Mouse (Mus musculus): ENCODE data around the gene Ehd1.

Ehd1 gene

DNA sequence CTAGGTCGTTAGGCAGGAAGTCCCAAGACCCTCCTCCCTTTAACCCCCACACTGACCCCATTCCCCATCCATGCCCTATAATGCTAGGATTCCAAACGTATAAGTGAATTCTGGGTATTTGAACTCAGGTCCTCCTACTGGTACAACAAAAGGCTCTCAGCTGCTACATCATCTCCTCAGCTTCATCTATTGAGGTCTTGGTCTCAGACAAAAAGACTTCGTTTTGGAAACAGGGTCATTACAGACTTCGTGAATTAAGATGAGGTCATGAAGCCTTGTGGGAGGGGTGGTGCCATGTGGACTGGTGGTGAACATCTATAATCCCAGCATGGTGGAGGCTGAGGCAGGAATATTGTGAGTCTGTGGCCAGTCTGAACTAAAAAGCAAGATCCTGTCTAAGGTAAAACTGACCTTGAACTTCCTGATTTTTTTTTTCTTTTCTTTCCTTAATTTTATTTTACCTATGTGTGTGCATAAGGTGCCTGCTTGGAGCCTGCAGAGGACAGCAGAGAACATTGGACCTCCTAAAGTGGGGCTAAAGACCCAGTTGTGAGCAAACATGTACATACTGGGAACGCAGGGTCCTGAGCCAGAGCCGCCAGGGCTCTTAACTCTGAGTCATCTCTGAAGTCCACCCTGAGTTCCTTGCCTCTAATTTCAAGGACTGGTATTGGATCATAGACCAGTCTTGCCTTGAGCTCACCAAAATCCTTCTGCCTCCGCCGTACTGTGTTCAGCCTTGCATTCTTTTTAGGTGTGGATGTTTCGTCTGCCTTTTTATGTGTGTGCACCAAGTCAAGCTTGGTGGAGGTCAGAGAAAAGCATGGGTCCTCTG, 57.5 kb downstream of the Ehd1 start:
- no peak for DNase-seq (ENCODE audit: low spot score in 2 of 2)

DNA sequence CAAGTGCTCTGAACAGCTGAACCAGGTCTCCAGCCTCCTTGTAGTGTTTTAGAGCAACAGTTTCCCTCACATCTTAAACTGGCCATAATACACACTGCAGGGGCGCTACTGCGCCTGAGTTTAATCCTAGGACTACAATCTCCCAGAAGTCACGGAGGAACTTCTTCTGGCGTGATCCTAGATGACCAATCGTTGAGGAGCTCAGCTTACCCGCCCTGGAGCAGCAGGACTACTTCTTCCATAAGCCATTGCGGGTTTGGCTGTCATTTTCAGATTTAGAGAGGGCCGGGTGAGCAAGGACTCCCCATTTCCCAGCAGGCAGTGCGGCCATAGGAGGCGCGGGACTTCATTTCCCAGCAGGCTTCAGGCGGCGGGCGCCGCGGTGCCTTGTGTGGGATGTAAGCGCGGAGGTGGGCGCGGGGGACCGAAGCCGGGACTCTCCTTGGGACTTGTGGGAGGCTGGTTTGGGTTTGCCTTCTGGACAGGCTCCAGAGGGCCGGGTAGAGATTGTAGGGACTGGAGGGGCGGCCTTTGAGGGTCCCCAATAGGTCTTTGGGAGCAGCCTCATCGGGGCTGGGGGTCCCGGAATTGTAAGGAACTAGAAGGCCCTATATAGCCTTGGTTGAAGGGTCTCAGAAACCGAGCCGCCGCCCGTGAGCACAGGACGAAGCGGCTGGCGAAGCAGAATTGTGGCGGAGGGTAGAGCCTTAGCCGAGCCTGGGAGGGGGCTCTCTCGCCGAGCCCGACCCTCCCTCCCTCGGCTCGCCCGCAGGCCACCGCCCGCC, 58.3 kb downstream of the Ehd1 start, which contains the start of gene Men1:
Men1 (plus strand) TSS at position 307 of the 785 bp plus-strand sequence.
- peak; percentile 91 for DNase-seq (ENCODE audit: low spot score in 2 of 2)

DNA sequence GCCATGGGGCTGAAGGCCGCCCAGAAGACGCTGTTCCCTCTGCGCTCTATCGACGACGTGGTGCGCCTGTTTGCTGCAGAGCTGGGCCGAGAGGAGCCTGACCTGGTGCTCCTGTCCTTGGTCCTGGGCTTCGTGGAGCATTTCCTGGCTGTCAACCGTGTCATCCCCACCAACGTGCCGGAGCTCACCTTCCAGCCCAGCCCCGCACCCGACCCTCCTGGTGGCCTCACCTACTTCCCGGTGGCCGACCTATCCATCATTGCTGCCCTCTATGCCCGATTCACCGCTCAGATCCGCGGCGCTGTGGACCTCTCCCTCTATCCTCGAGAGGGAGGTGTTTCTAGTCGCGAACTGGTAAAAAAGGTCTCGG, 58.9 kb downstream of the Ehd1 start:
- DNase-seq (ENCODE audit: low spot score in 2 of 2): no peak

DNA sequence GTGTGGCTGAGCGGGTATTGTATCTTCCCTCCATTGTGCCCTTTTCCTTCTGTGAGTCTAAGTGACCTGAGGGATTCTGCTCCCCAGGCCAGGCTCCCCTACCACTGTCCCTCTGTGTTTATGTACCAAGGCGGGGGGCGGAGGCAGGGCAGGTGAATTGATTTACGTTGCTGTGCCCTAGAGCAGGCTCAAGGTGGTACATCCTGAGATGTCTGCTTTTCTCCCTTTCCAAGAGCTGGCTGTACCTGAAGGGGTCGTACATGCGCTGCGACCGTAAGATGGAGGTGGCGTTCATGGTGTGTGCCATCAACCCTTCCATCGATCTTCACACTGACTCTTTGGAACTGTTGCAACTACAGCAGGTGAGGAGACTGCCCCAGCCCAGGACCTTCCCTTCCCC, 60.4 kb downstream of the Ehd1 start:
- no peak for DNase-seq (ENCODE audit: low spot score in 2 of 2)

DNA sequence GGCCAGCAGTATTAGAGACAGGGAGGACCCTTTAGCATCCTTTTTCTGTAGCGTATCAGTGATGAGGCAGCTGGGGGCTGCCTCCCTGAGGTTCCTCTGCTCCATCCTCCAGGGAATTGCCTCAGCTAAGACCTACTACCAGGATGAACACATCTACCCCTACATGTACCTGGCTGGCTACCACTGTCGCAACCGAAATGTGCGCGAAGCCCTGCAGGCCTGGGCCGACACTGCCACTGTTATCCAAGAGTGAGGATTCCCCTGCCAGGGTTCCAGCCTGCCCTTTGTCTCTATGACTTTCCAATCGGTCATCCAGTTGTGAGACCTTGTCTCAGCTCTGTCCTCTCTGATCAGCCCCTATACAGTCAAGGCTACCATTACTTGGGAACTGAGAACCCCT, 61.6 kb downstream of the Ehd1 start:
- DNase-seq (ENCODE audit: low spot score in 2 of 2): no peak

DNA sequence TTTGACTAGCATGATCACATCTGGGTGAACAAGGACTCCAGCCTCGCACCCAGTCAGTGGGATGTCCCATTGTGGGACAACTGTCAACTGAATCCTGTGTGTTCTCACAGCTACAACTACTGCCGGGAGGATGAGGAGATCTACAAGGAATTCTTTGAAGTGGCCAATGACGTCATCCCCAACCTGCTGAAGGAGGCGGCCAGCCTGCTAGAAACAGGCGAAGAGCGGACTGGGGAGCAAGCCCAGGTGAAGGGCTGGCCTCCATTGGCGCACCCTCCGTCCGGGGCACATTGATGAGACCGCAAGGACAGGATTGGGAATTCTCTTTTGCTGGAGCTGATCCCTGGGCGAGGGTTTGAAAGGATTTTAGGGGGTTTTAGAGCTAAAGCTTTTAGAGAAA, 62.2 kb downstream of the Ehd1 start:
- no peak for DNase-seq (ENCODE audit: low spot score in 2 of 2)

DNA sequence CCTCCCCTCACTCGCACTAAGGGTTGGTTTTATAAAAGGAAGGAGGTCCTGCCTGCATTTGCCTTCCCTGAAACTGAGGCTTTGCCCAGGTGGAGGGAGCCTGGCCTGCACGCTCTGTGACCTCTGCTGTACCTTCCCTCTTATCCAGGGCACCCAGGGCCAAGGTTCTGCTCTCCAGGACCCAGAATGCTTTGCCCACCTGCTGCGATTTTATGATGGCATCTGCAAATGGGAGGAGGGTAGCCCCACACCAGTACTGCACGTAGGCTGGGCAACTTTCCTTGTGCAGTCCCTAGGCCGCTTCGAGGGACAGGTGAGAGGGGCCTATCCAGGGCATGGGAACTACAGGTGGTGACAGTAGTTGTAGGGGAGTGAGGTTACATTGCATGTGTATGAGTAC, 62.7 kb downstream of the Ehd1 start:
- DNase-seq (ENCODE audit: low spot score in 2 of 2): no peak

DNA sequence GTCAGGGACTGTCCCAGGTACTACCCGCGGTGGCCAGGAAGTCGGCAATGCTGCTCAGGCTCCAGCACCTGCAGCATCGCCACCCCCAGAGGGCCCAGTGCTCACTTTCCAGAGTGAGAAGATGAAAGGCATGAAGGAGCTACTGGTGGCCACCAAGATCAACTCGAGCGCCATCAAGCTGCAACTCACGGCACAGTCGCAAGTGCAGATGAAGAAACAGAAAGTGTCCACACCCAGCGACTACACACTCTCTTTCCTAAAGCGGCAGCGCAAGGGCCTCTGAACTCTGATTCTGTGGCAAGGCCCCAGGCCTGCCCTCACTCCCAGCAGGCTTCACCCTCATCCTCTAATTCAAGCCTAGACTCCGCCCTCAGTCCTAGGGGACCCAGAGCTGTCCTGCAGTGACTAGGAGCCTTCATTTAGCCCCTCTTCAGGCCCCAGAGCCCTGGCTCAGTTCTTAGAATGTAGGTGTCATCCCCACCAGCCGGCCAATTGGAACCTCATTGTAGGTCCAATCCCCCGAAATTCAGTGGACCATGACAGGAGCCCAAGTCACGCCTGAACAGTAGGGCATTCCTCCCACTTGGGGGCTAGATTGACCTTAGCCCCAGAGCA, 63.5 kb downstream of the Ehd1 start:
- DNase-seq (ENCODE audit: low spot score in 2 of 2): no peak

DNA sequence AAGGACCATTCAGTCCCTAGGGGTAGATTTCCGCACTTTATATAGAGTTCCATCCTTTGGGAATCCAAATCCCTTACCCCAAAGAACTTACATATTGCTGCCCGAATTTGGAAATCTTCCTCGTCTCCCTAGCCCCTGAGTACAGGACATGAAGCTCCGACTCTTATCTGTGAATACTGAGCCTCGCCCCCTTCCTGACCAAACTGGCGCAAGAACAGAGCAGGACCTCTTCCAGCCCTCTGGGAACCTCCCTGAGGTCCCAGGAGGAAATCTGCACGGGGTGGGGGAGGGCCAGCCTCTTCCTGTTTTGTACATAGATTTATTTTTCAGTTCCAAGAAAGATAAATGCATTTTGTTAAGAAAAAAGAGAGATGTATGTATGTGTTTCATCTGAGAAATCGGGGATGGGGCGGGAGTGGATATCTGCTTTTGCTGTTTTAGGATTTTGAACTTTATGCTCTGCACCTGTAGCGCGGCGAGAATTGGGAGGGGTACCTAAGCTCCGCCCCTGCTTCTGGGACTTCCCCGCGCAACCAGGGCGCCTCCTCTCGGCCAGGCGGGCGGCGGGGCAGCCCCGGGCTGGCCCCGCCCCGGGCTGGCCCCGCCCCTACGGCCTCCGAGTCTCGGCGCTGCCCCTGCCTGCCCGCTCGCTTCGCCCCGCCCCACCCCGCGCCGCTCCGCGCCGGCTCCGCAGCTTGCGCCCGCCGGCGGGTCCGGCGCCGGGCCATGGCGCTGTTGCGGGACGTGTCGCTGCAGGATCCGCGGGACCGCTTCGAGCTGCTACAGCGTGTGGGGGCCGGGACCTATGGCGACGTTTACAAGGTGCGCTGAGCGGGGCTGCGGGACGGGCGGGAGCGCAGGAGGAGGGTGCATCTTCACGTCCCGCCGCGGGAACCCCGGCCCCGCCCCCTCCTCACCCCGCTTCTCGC, 64.3 kb downstream of the Ehd1 start, which contains the start of gene Map4k2:
Map4k2 (plus strand) TSS at position 612 of the 929 bp plus-strand sequence.
- peak; percentile 81 to 86 for DNase-seq (ENCODE audit: low spot score in 2 of 2)

DNA sequence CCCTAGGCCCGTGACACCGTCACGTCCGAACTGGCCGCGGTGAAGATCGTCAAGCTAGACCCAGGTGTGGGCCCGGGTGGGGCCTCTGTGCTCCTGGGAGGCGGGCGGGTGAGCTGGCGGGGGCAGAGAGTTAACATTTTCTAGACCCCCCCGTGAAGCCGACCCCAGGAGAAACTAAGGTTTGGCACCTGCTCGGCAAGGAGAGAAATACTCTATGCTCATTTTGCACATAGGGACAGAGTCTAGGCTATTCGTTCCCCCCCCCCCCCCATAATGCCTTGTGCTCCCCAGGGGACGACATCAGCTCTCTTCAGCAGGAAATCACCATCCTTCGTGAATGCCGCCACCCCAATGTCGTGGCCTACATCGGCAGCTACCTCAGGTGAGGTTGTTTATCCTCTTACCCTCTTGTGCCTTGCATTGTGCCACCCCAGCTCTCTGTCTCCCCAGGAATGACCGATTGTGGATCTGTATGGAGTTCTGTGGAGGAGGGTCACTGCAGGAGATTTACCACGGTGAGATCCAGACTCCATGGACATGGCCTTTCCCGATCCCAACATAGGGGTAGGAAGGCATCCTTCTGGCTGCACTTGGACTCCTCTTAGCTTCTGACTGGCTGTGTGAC, 65.0 kb downstream of the Ehd1 start:
- no peak for DNase-seq (ENCODE audit: low spot score in 2 of 2)

DNA sequence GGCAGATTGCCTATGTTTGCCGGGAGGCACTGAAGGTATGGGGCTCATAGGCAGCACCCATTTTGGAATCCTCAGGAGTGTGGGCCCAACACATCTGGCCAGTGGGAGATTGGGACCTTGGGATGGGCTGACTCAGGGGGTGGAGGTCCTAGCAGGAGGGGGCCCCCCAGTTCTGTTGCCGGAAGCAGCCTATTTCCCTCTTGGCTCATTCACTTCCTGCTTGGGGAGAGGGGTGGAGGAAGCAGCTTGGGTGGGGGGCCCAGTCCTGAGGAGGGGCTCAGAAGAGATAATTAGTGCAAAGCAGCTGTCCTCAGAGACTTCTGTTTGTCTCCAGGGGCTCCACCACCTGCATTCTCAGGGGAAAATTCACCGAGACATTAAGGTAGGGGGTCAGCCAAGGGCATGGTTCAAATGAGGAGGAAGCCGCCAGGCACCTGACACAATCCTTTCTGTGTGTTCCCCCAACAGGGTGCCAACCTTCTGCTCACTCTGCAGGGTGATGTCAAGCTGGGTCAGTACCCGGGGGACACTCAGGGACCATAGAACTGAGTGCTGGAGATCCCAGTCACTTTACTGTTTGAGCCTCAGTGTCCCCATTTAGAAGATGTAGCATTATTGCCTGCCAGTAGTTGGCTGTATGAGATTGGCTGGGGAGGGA, 65.9 kb downstream of the Ehd1 start:
- DNase-seq (ENCODE audit: low spot score in 2 of 2): no peak

DNA sequence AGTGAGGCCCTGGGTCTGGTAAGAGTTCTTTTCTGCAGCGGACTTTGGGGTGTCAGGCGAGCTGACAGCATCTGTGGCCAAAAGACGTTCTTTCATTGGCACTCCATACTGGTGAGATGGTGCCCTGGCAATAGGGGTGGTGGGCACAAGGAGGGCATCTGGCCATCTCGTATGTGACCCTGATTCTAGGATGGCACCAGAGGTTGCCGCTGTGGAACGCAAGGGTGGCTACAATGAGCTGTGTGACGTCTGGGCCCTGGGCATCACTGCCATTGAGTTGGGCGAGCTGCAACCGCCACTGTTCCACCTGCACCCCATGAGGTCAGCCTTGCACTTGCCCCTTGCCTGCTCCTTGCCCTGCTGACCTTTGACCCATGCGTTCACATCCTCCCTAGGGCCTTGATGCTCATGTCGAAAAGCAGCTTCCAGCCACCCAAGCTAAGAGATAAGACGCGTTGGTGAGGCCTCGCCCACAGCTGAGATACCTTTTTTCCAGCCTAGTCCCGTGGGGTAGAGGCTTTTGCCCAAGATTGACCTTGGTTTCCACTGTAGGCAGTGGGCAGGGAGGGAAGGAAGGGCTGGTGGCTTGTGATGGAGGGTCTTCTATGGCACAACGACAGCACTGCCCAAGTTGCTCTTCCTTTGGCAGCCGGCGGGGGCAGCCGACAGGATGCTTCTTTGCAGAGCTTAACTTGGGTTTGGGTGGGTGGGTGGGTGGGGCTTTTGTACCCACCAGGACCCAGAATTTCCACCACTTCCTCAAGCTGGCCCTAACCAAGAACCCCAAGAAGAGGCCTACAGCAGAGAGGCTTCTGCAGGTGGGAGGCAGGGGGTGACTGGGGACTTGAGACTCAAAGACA, 66.8 kb downstream of the Ehd1 start:
- no peak for DNase-seq (ENCODE audit: low spot score in 2 of 2)

DNA sequence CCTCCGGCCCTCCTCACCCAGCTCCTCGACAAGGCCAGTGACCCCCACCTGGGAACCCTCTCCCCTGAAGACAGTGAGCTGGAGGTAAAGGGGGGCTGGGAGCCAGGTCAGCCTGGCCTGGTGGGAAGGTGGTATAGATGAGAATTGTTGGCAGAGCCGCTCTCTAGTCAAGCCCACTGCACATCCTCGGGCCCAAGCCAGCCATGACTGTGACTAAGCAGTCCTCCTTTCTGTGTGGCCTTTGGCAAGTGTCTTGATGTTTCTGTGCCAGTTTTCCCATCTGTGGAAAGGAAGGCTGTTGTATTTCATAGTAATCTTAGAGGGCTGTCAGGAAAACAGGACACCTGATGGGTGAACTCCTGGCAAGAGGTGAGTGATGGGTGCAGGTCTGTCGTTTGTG, 67.5 kb downstream of the Ehd1 start:
- no peak for DNase-seq (ENCODE audit: low spot score in 2 of 2)

DNA sequence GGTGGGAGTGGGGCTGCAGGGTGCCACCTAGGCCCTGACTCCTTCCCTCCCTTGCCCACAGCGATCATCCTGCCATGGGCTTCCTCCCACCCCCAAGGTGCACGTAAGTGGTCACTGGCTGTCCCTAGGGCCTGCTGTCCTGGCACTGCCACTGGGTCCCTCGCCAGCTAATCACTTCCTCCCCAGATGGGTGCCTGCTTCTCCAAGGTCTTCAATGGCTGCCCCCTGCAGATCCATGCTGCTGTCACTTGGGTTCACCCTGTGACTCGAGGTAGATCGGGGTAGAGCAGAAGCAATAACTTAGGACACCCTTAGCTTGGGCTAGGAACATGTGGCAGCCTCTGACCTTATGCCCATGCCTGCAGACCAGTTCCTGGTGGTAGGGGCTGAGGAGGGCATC, 69.5 kb downstream of the Ehd1 start:
- DNase-seq (ENCODE audit: low spot score in 2 of 2): no peak

DNA sequence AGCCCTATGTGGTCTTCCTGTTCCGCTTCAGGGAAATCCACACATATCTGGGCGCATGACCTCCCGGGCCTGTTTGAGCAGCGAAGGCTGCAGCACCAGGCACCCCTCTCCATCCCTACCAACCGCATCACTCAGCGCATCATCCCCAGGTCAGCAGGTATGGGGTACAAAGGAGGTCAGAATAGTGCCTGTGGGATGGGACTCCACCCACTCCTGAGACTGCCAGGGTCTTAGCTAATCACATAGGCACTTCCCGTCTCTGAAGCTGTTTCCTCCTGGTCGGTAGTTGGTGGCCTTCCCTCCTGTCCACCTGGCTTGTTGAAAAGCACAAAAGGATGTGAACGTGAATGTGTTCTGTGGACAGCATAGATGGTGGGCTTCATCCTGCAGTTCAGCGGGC, 70.1 kb downstream of the Ehd1 start:
- DNase-seq (ENCODE audit: low spot score in 2 of 2): no peak

DNA sequence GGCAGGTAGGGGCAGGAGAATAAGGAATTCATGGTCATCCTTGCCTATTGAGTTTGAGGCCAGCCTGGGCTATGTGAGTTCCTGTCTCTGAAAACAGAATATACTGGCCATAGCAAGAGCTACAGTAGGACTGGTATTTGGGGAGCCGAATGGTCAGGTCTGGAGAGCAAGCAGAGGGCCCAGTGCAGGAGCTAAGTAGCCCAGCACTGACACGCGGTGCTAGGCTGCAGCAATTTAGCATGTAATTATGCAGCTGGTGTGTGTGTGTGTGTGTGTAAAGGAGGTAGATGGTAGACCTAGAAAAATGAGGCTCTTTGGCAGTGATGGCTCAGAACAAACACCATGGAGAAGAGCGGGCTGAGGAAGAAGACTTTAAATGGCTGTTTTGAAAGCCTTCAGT, 71.1 kb downstream of the Ehd1 start:
- DNase-seq (ENCODE audit: low spot score in 2 of 2): no peak

DNA sequence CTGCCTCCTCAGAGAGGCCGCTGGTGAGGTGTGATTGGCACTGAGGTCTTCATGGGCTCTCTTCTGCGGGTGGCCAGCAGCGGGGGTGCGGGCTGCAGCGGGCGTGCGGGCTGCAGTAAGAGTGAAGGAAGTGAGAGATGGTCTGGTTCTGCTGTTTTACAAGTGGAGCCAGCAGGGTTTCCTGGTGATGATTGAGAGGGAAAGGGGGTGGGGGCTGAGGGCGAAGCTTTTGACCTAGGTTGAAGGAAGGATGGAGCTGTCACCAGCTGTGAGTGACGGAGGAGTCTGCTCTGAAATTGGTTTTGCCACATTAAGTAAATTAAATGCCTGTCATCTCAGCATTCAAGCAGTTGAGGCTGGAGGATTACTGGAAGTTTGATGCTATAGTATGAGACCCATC, 72.2 kb downstream of the Ehd1 start:
- no peak for DNase-seq (ENCODE audit: low spot score in 2 of 2)

DNA sequence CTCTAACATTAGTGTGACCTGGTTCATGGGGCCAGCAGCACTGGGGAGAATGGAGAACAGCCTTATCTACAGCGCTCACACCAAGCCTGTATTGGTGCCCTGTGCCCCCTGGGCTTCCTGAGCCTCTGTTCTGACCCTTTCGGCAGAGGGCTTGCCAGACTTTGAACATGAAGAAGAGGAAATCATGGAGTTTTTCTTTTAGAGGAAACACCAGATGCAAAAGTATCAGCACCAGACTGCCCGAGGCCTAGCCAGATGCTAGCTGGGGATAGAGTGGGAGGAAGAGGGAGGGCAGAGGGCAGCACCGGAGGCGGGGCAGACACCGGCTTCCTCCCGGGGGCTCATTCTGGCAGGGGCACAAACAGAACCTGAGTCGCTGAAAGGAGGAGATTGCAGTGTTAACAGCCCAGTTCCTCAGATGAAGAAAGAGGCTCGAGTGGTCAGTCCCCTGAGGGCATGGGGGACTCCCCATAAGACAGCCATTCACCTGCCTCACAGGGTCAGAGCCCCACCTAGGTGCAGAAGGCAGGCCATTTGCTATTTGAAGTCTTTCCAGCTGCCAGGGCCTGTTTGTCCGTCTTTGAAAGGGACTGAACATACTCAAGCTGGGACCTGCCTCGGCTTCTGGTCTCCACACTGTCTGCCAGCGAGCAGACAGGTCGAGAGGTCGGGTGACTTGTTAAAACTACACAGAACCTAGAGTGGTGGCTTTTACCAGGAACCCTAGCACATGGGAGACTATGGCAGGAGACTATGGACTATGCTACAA, 72.9 kb downstream of the Ehd1 start:
- no peak for DNase-seq (ENCODE audit: low spot score in 2 of 2)

All from urinary bladder, postnatal 4 days (tissue).